Mouse (Mus musculus) MEL (cell line): Measurements from ENCODE around the gene Mettl18. TPM values are rescaled to one million over a fixed set of nuclear protein-coding genes. Genes with fewer than 3 reads are reported as not detected.

Experiments
- DNase-seq: peaks from one replicate; pipeline ENCODE4 v3.0.0; 2011; ENCODE audit warnings: low read depth, low spot score
- H3K27ac ChIP-seq: 2 replicates; pipeline ENCODE4 v1.5.1; 2012; ENCODE audit warnings: low read depth, mild to moderate bottlenecking, control low read depth, low read length, moderate library complexity; ENCODE audit not compliant: control insufficient read depth
- H3K27me3 ChIP-seq, 2 experiments: fragments of 150-350 bp in 1 of 2; sonication (generic) in 1 of 2; 2 replicates each; pipeline ENCODE4 v1.6.1; 2012; ENCODE audit warnings: low read length in 2 of 2, mild to moderate bottlenecking in 2 of 2, improper control_type of control experiment in 1 of 2, moderate library complexity in 1 of 2; ENCODE audit not compliant: insufficient read depth in 2 of 2, control insufficient read depth in 1 of 2
- H3K36me3 ChIP-seq, 2 experiments: 2 replicates each; pipeline ENCODE4 v1.6.1; 2012 to 2014; ENCODE audit warnings: low read length in 2 of 2, improper control_type of control experiment in 1 of 2, inconsistent platforms in 1 of 2, mild to moderate bottlenecking in 1 of 2; ENCODE audit not compliant: insufficient read depth in 2 of 2, control insufficient read depth in 1 of 2
- H3K4me1 ChIP-seq, 2 experiments: fragments of 150-350 bp in 1 of 2; sonication (generic) in 1 of 2; 2 replicates each; pipeline ENCODE4 v1.6.1; 2012; ENCODE audit warnings: low read length in 2 of 2, improper control_type of control experiment in 1 of 2, mild to moderate bottlenecking in 1 of 2; ENCODE audit not compliant: insufficient read depth in 2 of 2, control insufficient read depth in 1 of 2
- H3K4me3 ChIP-seq, 2 experiments: fragments of 150-350 bp in 1 of 2; sonication (generic) in 1 of 2; 2 replicates each; pipeline ENCODE4 v1.5.1; 2012; ENCODE audit warnings: low read depth in 2 of 2, low read length in 2 of 2, mild to moderate bottlenecking in 2 of 2, moderate library complexity in 2 of 2, control low read depth in 1 of 2, improper control_type of control experiment in 1 of 2; ENCODE audit not compliant: control insufficient read depth in 1 of 2, insufficient read depth in 1 of 2
- H3K79me2 ChIP-seq: 2 replicates; pipeline ENCODE4 v1.6.1; 2012; ENCODE audit warnings: mild to moderate bottlenecking, low read length, moderate library complexity; ENCODE audit not compliant: control insufficient read depth, poor library complexity, insufficient read depth
- H3K9ac ChIP-seq: 2 replicates; pipeline ENCODE4 v1.6.1; 2012; ENCODE audit warnings: low read depth, mild to moderate bottlenecking, control low read depth, low read length, moderate library complexity; ENCODE audit not compliant: control insufficient read depth, poor library complexity, severe bottlenecking
- H3K9me3 ChIP-seq: fragments of 150-350 bp; sonication (generic); replicated peaks from 2 replicates; pipeline ENCODE4 v1.6.1; 2012; ENCODE audit warnings: mild to moderate bottlenecking, low read length, improper control_type of control experiment, moderate library complexity; ENCODE audit not compliant: insufficient read depth
- ETS1 ChIP-seq: IDR thresholded peaks from 2 replicates; pipeline ENCODE4 v1.6.1; 2012; ENCODE audit warnings: low read depth, mild to moderate bottlenecking, inconsistent platforms, low read length, improper control_type of control experiment, moderate library complexity
- GABPA ChIP-seq: IDR thresholded peaks from 2 replicates; pipeline ENCODE4 v1.6.1; 2012; ENCODE audit warnings: low read depth, mild to moderate bottlenecking, inconsistent platforms, low read length, improper control_type of control experiment, moderate library complexity
- GATA1 ChIP-seq: IDR thresholded peaks from 2 replicates; pipeline ENCODE4 v1.6.1; 2011; ENCODE audit warnings: low read depth, low read length, improper control_type of control experiment
- HCFC1 ChIP-seq: IDR thresholded peaks from 2 replicates; pipeline ENCODE4 v1.6.1; 2012; ENCODE audit warnings: low read depth, mild to moderate bottlenecking, inconsistent platforms, low read length, improper control_type of control experiment, moderate library complexity
- JUND ChIP-seq: IDR thresholded peaks from 2 replicates; pipeline ENCODE4 v1.6.1; 2011; ENCODE audit warnings: low read depth, mild to moderate bottlenecking, improper control_type of control experiment, low read length
- KAT2A ChIP-seq: conservative IDR thresholded peaks from 2 replicates; pipeline ENCODE4 v1.6.1; 2012; ENCODE audit warnings: low read depth, low read length, improper control_type of control experiment, inconsistent platforms
- MAFK ChIP-seq: IDR thresholded peaks from 2 replicates; pipeline ENCODE4 v1.6.1; 2011; ENCODE audit warnings: low read depth, mild to moderate bottlenecking, low read length, improper control_type of control experiment, borderline replicate concordance
- NELFE ChIP-seq: IDR thresholded peaks from 2 replicates; pipeline ENCODE4 v1.6.1; 2011; ENCODE audit warnings: low read depth, low read length, improper control_type of control experiment
- POLR2AphosphoS5 ChIP-seq: IDR thresholded peaks from 2 replicates; pipeline ENCODE4 v1.6.1; 2012; ENCODE audit warnings: low read depth, borderline replicate concordance, mild to moderate bottlenecking, inconsistent platforms, low read length, moderate library complexity, mixed read lengths
- RAD21 ChIP-seq: IDR thresholded peaks from 2 replicates; pipeline ENCODE4 v1.6.1; 2011; ENCODE audit warnings: mild to moderate bottlenecking, low read depth, low read length, improper control_type of control experiment
- TAL1 ChIP-seq: IDR thresholded peaks from 2 replicates; pipeline ENCODE4 v1.6.1; 2012; ENCODE audit warnings: mild to moderate bottlenecking, inconsistent platforms, low read length, moderate library complexity, mixed read lengths
- TBP ChIP-seq: IDR thresholded peaks from 2 replicates; pipeline ENCODE4 v1.8.0; 2011; ENCODE audit warnings: low read depth, low read length, improper control_type of control experiment
- USF2 ChIP-seq, 2 experiments: IDR thresholded peaks; 2 replicates each; pipeline ENCODE4 v1.6.1; 2011 to 2012; ENCODE audit warnings: improper control_type of control experiment in 2 of 2, low read length in 2 of 2, borderline replicate concordance in 1 of 2, inconsistent platforms in 1 of 2, low read depth in 1 of 2, mild to moderate bottlenecking in 1 of 2; ENCODE audit not compliant: insufficient read depth in 1 of 2
- ZC3H11A ChIP-seq: IDR thresholded peaks from 2 replicates; pipeline ENCODE4 v1.6.1; 2012; ENCODE audit warnings: low read depth, mild to moderate bottlenecking, inconsistent platforms, low read length, improper control_type of control experiment
- ZKSCAN1 ChIP-seq: IDR thresholded peaks from 2 replicates; pipeline ENCODE4 v1.6.1; 2012; ENCODE audit warnings: low read depth, mild to moderate bottlenecking, inconsistent platforms, low read length, improper control_type of control experiment, moderate library complexity
- polyA plus RNA-seq, 2 experiments: library from polyadenylated mRNA; stranded (reverse) in 1 of 2; unstranded in 1 of 2; fragments of >175 nt in 1 of 2; fragments of >200 nt in 1 of 2; gene quantifications; 2 replicates each; pipeline versions ENCODE4 v1.2.1 to v1.2.4; 2012; ENCODE audit warnings: low replicate concordance in 2 of 2, low read depth in 1 of 2; ENCODE audit not compliant: insufficient read length in 2 of 2, insufficient read depth in 1 of 2, missing spikeins in 1 of 2
- total RNA-seq: library from RNA; depleted of rRNA; stranded (reverse); fragments of 300-350 nt; gene quantifications from 2 replicates; pipeline ENCODE4 v1.2.3, GENCODE M21; 2012

Mettl18 gene
- total and polyA plus RNA-seq, 3 experiments, result 5.8 to 6.9 TPM; not detected in 1

DNA sequence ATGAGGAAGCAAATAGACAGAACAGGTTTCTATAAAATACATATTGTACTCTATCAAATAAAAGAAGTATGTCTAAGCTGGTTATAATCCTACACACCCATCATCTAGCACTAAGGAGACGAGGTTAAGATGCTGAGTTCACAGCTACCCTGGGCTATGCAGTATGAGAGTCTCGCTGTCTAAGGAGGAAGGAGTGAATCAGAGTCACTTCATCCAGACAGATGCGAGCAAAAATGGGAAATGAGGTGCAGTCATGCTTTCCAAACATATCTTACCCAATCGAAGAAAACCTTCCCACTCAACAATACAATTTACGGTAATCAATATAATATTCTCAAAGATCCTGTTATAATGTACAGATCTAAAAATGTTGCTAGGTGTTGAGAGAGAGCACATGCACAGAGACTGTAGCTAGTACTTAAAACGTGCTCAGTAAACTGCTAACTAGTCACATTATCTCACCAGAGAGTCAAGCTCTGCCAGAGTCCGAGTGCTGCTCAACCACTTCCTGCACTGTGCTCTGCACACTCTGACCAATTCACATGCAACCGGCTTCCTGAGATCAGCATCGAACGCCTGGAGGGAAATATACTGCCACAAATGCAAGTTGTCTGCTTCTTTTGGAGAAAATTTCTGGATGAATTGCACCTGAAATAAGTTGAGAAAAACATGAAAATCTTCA is 30.5 kb upstream of the Mettl18 start:
- Histone ChIP-seq H3K27me3 (no peaks in the 10 kb centered on the region), H3K4me3 (no peak overlapping the region), H3K9ac (no peak overlapping the region), H3K27ac (no peak overlapping the region), H3K79me2 (no peaks in the 10 kb centered on the region), H3K4me1 (no peaks in the 10 kb centered on the region), H3K36me3 (peaks cover 3 to 14% of the 10 kb centered on the region in 2 experiments), H3K9me3 (no peaks in the 10 kb centered on the region)
- DNase-seq, result no peak
- no peak for TF ChIP-seq TAL1
- TF ChIP-seq KAT2A, result no peak
- TF ChIP-seq HCFC1, result no peak
- TF ChIP-seq ZC3H11A, result no peak

DNA sequence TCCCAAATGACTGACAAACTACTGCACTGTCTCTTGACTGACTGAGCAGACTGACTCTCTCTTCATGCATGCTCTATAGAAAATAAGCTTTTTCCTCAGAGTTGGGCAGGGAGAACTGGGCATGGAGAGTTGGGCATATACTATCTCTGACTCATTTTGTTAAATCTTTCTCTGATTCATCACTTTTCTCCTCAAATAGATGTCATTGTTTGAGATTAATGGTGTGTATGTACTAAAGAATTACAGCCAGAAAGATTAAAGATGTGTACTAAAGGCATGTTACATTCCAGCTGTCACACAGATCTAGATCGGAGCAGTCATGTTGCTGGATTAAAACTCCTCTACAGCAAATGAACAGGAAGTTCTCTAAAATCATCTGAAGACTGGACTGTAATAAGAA is 20.2 kb upstream of the Mettl18 start:
- H3K79me2 ChIP-seq, result no peaks in the 10 kb centered on the region
- H3K4me1 ChIP-seq, result peaks cover 2 to 11% of the 10 kb centered on the region in 2 experiments; a peak in 2 of 4 replicates
- no peaks in the 10 kb centered on the region for H3K27me3 ChIP-seq
- no peak overlapping the region for H3K4me3 ChIP-seq
- H3K9me3 ChIP-seq, result no peaks in the 10 kb centered on the region
- TF ChIP-seq POLR2AphosphoS5 (no peak), KAT2A (no peak), RAD21 (no peak), GABPA (no peak), TBP (no peak), MAFK (no peak), JUND (no peak), ZKSCAN1 (no peak), NELFE (no peak), HCFC1 (no peak), USF2 (IDR thresholded peaks at IDR 0.05; ENCODE audit: borderline replicate concordance in 1 of 2, insufficient read depth in 1 of 2, low read depth in 1 of 2, low read length in 2 of 2) (no peak)
- DNase-seq, result no peak
- H3K27ac ChIP-seq, result no peak overlapping the region
- H3K9ac ChIP-seq, result no peak overlapping the region
- peaks cover 10 to 15% of the 10 kb centered on the region in 2 experiments for H3K36me3 ChIP-seq

DNA sequence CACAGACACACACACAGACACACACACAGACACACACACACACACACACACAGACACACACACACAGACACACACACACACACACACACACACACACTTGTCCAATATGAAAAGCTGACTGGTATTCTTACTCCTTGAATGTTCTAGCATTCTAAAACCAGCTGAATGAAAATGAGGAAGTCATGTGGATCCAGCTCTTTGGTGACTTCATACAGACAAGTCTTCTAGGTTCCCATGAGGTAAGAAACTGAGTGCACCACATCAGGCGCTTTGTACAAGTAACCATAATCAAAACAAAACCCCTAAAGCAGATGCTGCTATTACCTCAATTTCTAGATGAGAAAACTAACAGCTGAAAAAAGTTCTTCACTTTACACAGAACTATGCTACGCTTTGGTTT is 19.6 kb upstream of the Mettl18 start:
- Histone ChIP-seq H3K9ac (no peak overlapping the region), H3K9me3 (no peaks in the 10 kb centered on the region), H3K79me2 (no peaks in the 10 kb centered on the region), H3K4me1 (peaks cover 2 to 11% of the 10 kb centered on the region in 2 experiments; a peak in 2 of 4 replicates), H3K27ac (no peak overlapping the region), H3K4me3 (no peak overlapping the region), H3K36me3 (peaks cover 10 to 18% of the 10 kb centered on the region in 2 experiments), H3K27me3 (no peaks in the 10 kb centered on the region)
- DNase-seq, result peak; percentile 54
- TF ChIP-seq ETS1 (peak; percentile 66), GATA1 (no peak)
